Mouse (Mus musculus) lung, adult 2 months (tissue): ENCODE data around the gene Ccnjl.

Experiments used
- CTCF ChIP-seq: fragments of 200-500 bp; IDR thresholded peaks from 2 replicates; pipeline ENCODE4 v1.5.1; 2011; ENCODE audit warnings: mild to moderate bottlenecking, low read length, control low read depth; ENCODE audit not compliant: insufficient read depth
- POLR2A ChIP-seq: fragments of 200-500 bp; IDR thresholded peaks from 2 replicates; pipeline ENCODE4 v1.6.1; 2011; ENCODE audit warnings: low read depth, mild to moderate bottlenecking, control low read depth, low read length, borderline replicate concordance; ENCODE audit errors: extremely low read depth

- TF ChIP-seq CTCF (no peak), POLR2A (no peak)
Measured at GRCm38 (mm10) chr11:43624341-43624740, 95.8 kb downstream of the Ccnjl start.
